Mouse (Mus musculus) macrophage (primary cell): ENCODE results near the gene Tgds. TPM values are rescaled to one million over a fixed set of nuclear protein-coding genes. Genes with fewer than 3 reads are reported as not detected.
"Not testable (repeated sequence)": the region's sequence is repeated elsewhere in the genome, so short reads cannot be mapped to it uniquely, and the experiment has no call there.

Experiments
- H3K27ac ChIP-seq: fragments of 350-480 bp; formaldehyde crosslinking; 2 replicates; pipeline ENCODE4 v1.9.0; 2021
- H3K36me3 ChIP-seq: fragments of 350-480 bp; formaldehyde crosslinking; 2 replicates; pipeline ENCODE4 v1.9.0; 2021; ENCODE audit errors: inconsistent target
- H3K4me3 ChIP-seq: fragments of 350-480 bp; formaldehyde crosslinking; 2 replicates; pipeline ENCODE4 v1.9.0; 2021; ENCODE audit errors: inconsistent target
- H3K79me2 ChIP-seq: fragments of 350-480 bp; formaldehyde crosslinking; 2 replicates; pipeline ENCODE4 v1.9.0; 2021; ENCODE audit errors: inconsistent target
- WGBS: methylation state at CpG from one replicate; pipeline ENCODE4 v1.1.7; 2026; ENCODE audit warnings: inconsistent platforms; ENCODE audit not compliant: missing documents; 5-methylcytosine and 5-hydroxymethylcytosine counted together
- polyA plus RNA-seq: library from polyadenylated mRNA; stranded (reverse); fragments of 250-400 nt; gene quantifications from 3 replicates; pipeline ENCODE4 v1.2.4, GENCODE M21; 2018; ENCODE audit warnings: inconsistent platforms

The Tgds gene
- polyA plus RNA-seq, 1 experiment from 2014 or later, result 10.4 TPM

- 90% methylated on average over 5 of the region's 5 CpGs for WGBS
- Histone ChIP-seq H3K79me2 (no peaks in the 10 kb centered on the region), H3K4me3 (no peak overlapping the region), H3K36me3 (no peaks in the 10 kb centered on the region), H3K27ac (no peak overlapping the region)
Observed at GRCm38 (mm10) chr14:118151651-118152293, 19.2 kb upstream of the Tgds start.

- no peaks in the 10 kb centered on the region for H3K79me2 ChIP-seq
- no peaks in the 10 kb centered on the region for H3K36me3 ChIP-seq
- no peak overlapping the region for H3K4me3 ChIP-seq
- no peak overlapping the region for H3K27ac ChIP-seq
- 90% methylated on average over 26 of the region's 26 CpGs for WGBS
Observed at GRCm38 (mm10) chr14:118150656-118151551, 18.3 kb upstream of the Tgds start.

GRCm38 (mm10) chr14:118148554-118148953, 16.0 kb upstream of the Tgds start:
- Histone ChIP-seq H3K36me3 (no peaks in the 10 kb centered on the region), H3K27ac (no peak overlapping the region), H3K4me3 (no peak overlapping the region), H3K79me2 (no peaks in the 10 kb centered on the region)
- 95% methylated on average over 10 of the region's 10 CpGs for WGBS

- Histone ChIP-seq H3K27ac (no peak overlapping the region), H3K79me2 (no peaks in the 10 kb centered on the region), H3K4me3 (no peak overlapping the region), H3K36me3 (no peaks in the 10 kb centered on the region)
- 95% methylated on average over 13 of the region's 13 CpGs for WGBS
Observed at GRCm38 (mm10) chr14:118148046-118148445, 15.5 kb upstream of the Tgds start.

GRCm38 (mm10) chr14:118142283-118142682, 9.7 kb upstream of the Tgds start:
- Histone ChIP-seq H3K79me2 (no peaks in the 10 kb centered on the region), H3K4me3 (no peak overlapping the region), H3K27ac (no peak overlapping the region), H3K36me3 (peaks cover 10% of the 10 kb centered on the region; the same call in 1 of the 2 replicates)
- 96% methylated on average over 5 of the region's 5 CpGs for WGBS

GRCm38 (mm10) chr14:118137487-118137886, 4.9 kb upstream of the Tgds start:
- Histone ChIP-seq H3K36me3 (peaks cover 10% of the 10 kb centered on the region; the same call in 1 of the 2 replicates), H3K4me3 (peak overlapping the region; percentile 52), H3K27ac (no peak overlapping the region), H3K79me2 (no peaks in the 10 kb centered on the region)
- WGBS, result 2% methylated on average over 13 of the region's 13 CpGs

- Histone ChIP-seq H3K36me3 (peaks cover 10% of the 10 kb centered on the region; the same call in 1 of the 2 replicates), H3K79me2 (peaks cover 5% of the 10 kb centered on the region; the same call in 1 of the 2 replicates), H3K4me3 (peak within 1 kb of the TSS; percentile 52), H3K27ac (no peak within 1 kb of the TSS)
- 1% methylated on average over 77 of the region's 77 CpGs for WGBS
Observed at GRCm38 (mm10) chr14:118136744-118137452, 4.3 kb upstream of the Tgds start, which contains the start of gene Gpr180. Gpr180 (plus strand) TSS chr14:118137158.

- peak overlapping the region; percentile 32 for H3K27ac ChIP-seq
- 14% methylated on average over 21 of the region's 21 CpGs for WGBS
- peak overlapping the region; percentile 99 for H3K4me3 ChIP-seq
- H3K79me2 ChIP-seq, result peaks cover 12% of the 10 kb centered on the region; the same call in 1 of the 2 replicates
- H3K36me3 ChIP-seq, result peaks cover 27% of the 10 kb centered on the region
Observed at GRCm38 (mm10) chr14:118131931-118132641, 469 bp downstream of the Tgds start.

- H3K27ac ChIP-seq, result no peak overlapping the region
- H3K36me3 ChIP-seq, result peaks cover 32% of the 10 kb centered on the region
- 76% methylated on average over 7 of the region's 7 CpGs for WGBS
- peaks cover 12% of the 10 kb centered on the region; the same call in 1 of the 2 replicates for H3K79me2 ChIP-seq
- peak overlapping the region; percentile 99; the same call in 1 of the 2 replicates for H3K4me3 ChIP-seq
Observed at GRCm38 (mm10) chr14:118131472-118131871, 1.1 kb downstream of the Tgds start.

GRCm38 (mm10) chr14:118126301-118126700, 6.3 kb downstream of the Tgds start:
- H3K36me3 ChIP-seq, result peaks cover 63% of the 10 kb centered on the region
- WGBS, result 90% methylated on average over 5 of the region's 5 CpGs
- H3K27ac ChIP-seq, result no peak overlapping the region
- H3K4me3 ChIP-seq, result no peak overlapping the region
- H3K79me2 ChIP-seq, result peaks cover 9% of the 10 kb centered on the region; the same call in 1 of the 2 replicates

GRCm38 (mm10) chr14:118124771-118125170, 7.8 kb downstream of the Tgds start:
- Histone ChIP-seq H3K79me2 (peaks cover 8% of the 10 kb centered on the region; the same call in 1 of the 2 replicates), H3K27ac (no peak overlapping the region), H3K36me3 (peaks cover 73% of the 10 kb centered on the region), H3K4me3 (no peak overlapping the region)
- 96% methylated on average over 4 of the region's 4 CpGs for WGBS

- H3K36me3 ChIP-seq, result peaks cover 76% of the 10 kb centered on the region
- peaks cover 8% of the 10 kb centered on the region; the same call in 1 of the 2 replicates for H3K79me2 ChIP-seq
- 38% methylated on average over 5 of the region's 5 CpGs for WGBS
- no peak overlapping the region for H3K27ac ChIP-seq
- H3K4me3 ChIP-seq, result no peak overlapping the region
Observed at GRCm38 (mm10) chr14:118124129-118124528, 8.4 kb downstream of the Tgds start.

GRCm38 (mm10) chr14:118113116-118113515, 19.4 kb downstream of the Tgds start:
- Histone ChIP-seq H3K36me3 (peaks cover 54% of the 10 kb centered on the region), H3K79me2 (no peaks in the 10 kb centered on the region), H3K4me3 (no peak overlapping the region), H3K27ac (no peak overlapping the region)
- WGBS, result 82% methylated on average over 6 of the region's 6 CpGs

- H3K4me3 ChIP-seq, H3K79me2 ChIP-seq, H3K27ac ChIP-seq, H3K36me3 ChIP-seq: not testable (repeated sequence)
- WGBS, result 100% methylated on average over 2 of the region's 2 CpGs
Observed at GRCm38 (mm10) chr14:118107479-118107878, 25.1 kb downstream of the Tgds start.
